Mouse (Mus musculus) brain, embryonic 14.5 days (tissue): Measurements from ENCODE around the gene Fam20a. TPM values are rescaled to one million over a fixed set of nuclear protein-coding genes. Genes with fewer than 3 reads are reported as not detected.
A peak's percentile ranks its signal among the peaks of the same experiment; 100 is the strongest.

Source experiments
- DNase-seq: peaks from one replicate; pipeline ENCODE4 v3.0.0-alpha.2; 2011; ENCODE audit warnings: low read depth
- CTCF ChIP-seq: fragments of 200-500 bp; IDR thresholded peaks from 2 replicates; pipeline ENCODE4 v1.5.1; 2012; ENCODE audit warnings: inconsistent platforms, mild to moderate bottlenecking, moderate library complexity, borderline replicate concordance; ENCODE audit not compliant: insufficient read depth, insufficient read length; ENCODE audit errors: extremely low read depth
- POLR2A ChIP-seq: fragments of 200-500 bp; IDR thresholded peaks from 2 replicates; pipeline ENCODE4 v1.6.1; 2012; ENCODE audit warnings: mild to moderate bottlenecking, inconsistent platforms, borderline replicate concordance; ENCODE audit not compliant: poor library complexity, insufficient read depth, insufficient read length, severe bottlenecking; ENCODE audit errors: extremely low read depth
- polyA plus RNA-seq: library from polyadenylated mRNA; depleted of rRNA; stranded (reverse); fragments of >200 nt; gene quantifications from 2 replicates; pipeline ENCODE4 v1.2.3, GENCODE M21; 2012

The Fam20a gene
- polyA plus RNA-seq, 1 experiment = 4.3 TPM

- TF ChIP-seq POLR2A (no peak), CTCF (no peak)
- no peak for DNase-seq
Measured at GRCm38 (mm10) chr11:109653201-109653600, 68.9 kb downstream of the Fam20a start.

GRCm38 (mm10) chr11:109652505-109652904, 69.6 kb downstream of the Fam20a start:
- TF ChIP-seq POLR2A (no peak), CTCF (no peak)

DNA sequence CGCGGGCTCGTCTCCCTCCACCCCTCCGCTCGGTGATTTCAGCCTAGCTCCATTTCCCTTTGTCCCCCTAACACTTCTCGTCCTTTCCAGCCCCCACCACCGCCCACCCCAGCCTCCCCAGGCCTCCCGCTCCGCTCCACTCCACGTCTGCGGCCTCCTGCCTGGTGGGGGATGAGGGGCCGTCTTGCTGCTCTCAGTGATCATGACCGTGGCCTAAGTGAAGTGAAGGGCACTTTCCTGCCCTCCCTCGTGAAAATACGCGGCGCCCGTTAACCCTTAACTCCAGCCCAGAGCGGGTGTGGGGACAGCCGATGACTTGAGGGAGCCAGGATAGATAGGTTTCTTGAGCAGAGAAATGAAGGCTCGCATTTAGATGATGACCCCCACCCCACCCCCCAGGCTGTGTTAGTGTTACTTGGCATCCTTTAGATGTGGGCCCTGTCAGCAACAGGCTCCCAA, 70.5 kb downstream of the Fam20a start:
- peak; percentile 58 for DNase-seq
- TF ChIP-seq POLR2A (no peak), CTCF (no peak)

More at GRCm38 (mm10) chr11:109652505-109652904, 69.6 kb downstream of the Fam20a start:
- DNase-seq = no peak

GRCm38 (mm10) chr11:109650788-109651565, 71.1 kb downstream of the Fam20a start:
- DNase-seq = peak; percentile 98
- peak; percentile 93 for TF ChIP-seq POLR2A
- no peak for TF ChIP-seq CTCF

- peak; percentile 93 for DNase-seq
- TF ChIP-seq POLR2A (no peak), CTCF (no peak)
Measured at GRCm38 (mm10) chr11:109649975-109650701, 71.9 kb downstream of the Fam20a start.

DNA sequence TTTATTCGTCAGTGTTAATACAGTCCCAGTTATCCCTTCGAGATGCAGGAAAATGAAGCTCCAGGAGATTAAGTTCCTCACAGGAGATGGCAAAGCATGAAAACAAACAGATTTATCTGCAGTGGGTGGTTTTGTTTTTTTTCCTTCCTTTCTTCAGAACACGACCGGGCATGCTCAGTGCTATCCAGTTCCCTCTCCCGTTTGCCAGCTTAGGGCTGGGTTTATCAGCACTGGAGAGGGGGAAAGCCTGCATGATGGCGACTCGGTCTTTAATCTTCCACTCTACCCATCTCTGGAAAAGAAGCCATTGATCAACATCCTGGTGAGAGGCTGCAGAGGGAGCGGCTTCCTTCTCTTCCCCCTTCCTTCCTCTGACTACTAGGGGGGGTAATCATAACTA, 72.9 kb downstream of the Fam20a start, which contains the start of gene Prkar1a:
Prkar1a (plus strand) TSS at position 200 of the 400 bp plus-strand sequence.
- DNase-seq = peak; percentile 73
- TF ChIP-seq CTCF (no peak), POLR2A (peak; percentile 25; the same call in 1 of the 2 replicates)

GRCm38 (mm10) chr11:109648510-109648909, 73.6 kb downstream of the Fam20a start:
- no peak for TF ChIP-seq POLR2A
- no peak for TF ChIP-seq CTCF
- DNase-seq = peak; percentile 83

DNA sequence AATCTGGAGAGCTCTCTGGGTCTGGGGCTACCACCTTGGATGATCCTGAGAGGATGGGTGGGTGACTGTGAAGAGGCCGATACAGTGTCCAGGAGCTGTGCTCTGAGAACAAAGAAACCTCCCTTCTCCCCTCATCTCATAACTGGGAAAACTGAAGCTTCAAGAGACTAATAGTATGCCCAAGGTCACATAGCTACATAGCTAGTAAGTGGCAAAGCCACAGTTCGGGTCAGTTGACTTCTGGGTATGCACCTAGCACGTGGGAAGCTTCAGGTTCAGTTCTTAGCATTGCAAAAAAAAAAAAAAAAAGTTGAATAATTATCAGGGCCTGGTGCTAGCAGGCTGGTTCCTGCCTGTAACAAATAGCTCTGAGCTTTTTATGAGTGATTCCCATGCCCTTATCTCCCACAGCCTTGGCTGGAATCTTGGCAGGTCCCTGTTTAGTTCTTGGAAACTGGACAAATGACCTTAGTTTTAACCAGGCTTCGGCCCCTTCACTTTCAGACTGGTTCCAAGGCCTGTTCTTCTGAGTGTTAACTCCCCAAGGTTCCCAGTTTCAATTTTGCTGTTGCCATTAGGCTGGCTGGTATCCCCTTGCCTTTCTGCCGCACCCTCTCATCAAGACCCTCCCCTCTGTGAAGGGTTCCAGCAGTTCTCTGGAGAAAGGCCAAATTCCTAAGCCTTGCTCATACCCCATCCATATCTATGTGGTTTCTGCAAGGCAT, 80.4 kb downstream of the Fam20a start:
- TF ChIP-seq POLR2A (no peak), CTCF (no peak)
- DNase-seq = no peak

DNA sequence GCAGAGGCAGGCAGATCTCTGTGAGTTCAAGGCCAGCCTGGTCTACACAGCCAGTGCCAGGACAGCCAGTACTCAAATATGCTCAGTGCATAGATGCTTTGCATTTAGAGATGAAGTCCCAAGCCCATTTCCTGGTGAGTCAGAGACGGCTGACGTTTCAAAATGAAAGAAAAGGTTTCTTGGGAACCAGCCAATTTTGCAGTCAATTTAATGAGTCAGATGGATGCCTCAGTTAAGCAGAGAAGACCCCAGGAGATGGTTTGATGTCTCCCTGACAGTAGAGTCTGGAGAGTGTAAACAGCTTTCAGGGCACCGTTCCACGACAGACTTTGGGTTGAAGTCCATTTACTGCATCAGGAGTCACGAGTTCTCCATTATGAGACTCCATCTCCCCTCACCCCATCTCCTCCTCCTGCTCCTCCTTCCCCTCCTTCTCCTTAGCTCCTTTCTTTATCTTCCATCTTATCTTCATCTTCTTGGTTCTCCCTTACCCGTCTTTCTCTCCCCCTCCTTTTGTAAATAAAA, 86.1 kb downstream of the Fam20a start:
- peak; percentile 22 for DNase-seq
- TF ChIP-seq CTCF (no peak), POLR2A (no peak)

GRCm38 (mm10) chr11:109634928-109635327, 87.2 kb downstream of the Fam20a start:
- no peak for DNase-seq
- TF ChIP-seq CTCF (no peak), POLR2A (no peak)

DNA sequence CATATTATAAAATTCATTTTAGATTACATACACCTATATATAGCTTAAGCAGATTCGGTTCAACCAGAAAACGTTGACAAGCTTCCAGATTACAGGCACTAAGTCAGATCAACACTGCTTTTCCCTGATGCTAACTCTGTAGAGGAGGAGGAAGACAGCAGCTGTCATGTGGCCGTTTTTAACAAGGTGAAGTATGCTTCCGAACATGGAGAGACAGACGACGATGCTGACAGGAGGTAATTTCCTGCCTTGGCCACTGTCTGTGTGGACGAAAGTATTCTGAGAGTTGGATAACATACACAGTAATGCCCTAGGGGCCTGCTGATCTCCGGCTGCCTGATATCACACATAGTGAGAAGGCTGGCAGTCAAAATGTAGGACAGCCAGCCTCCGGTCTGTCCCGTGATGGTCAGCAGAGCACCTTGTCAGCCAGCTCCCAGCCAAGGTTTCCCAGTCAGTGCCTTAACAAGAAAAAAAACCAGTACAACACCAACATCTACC, 93.0 kb downstream of the Fam20a start:
- TF ChIP-seq POLR2A (no peak), CTCF (no peak)
- no peak for DNase-seq

DNA sequence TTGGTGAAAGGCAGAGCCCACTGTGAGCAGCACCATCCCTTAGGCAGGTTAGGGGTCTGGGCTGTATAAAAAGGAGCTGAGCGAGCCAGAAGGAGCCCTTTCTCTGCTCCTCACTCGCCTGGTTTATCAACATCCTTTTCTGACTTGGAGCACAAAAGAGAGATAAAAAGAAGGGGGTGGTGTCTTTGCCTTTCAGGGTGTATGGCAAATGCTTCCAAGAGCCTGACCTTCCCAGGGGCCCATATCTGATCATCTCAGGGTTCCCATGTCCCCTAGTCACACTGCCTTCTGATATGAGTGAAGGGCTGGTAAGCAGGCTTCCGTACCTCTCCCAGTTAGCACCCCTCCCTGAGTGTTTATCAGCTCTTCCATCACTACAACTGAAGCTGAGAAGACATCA, 94.0 kb downstream of the Fam20a start:
- TF ChIP-seq CTCF (no peak), POLR2A (no peak)
- DNase-seq = no peak
